Mouse (Mus musculus) kidney, adult 2 months (tissue): ENCODE results near the gene Stxbp3. TPM values are rescaled to one million over a fixed set of nuclear protein-coding genes. Genes with fewer than 3 reads are reported as not detected.

ENCODE experiments used
- DNase-seq: peaks from one replicate; pipeline ENCODE4 v3.0.0; 2021
- H3K27ac ChIP-seq: fragments of 200-500 bp; 2 replicates; pipeline ENCODE4 v1.5.1; 2012; ENCODE audit warnings: low read depth, low read length, control low read depth, inconsistent platforms; ENCODE audit not compliant: insufficient read depth
- H3K27me3 ChIP-seq: fragments of 200-500 bp; replicated peaks from 2 replicates; pipeline ENCODE4 v1.6.1; 2012; ENCODE audit warnings: mild to moderate bottlenecking, moderate library complexity, low read length, inconsistent platforms; ENCODE audit not compliant: control insufficient read depth, insufficient read depth
- H3K36me3 ChIP-seq: fragments of 200-500 bp; 2 replicates; pipeline ENCODE4 v1.6.1; 2012; ENCODE audit warnings: mild to moderate bottlenecking, moderate library complexity, low read length, inconsistent platforms; ENCODE audit not compliant: control insufficient read depth, insufficient read depth
- H3K4me1 ChIP-seq: fragments of 200-500 bp; 2 replicates; pipeline ENCODE4 v1.6.1; 2011; ENCODE audit warnings: low read length; ENCODE audit not compliant: control insufficient read depth, insufficient read depth
- H3K4me3 ChIP-seq: fragments of 200-500 bp; 2 replicates; pipeline ENCODE4 v1.5.1; 2011; ENCODE audit warnings: mild to moderate bottlenecking, low read depth, low read length, control low read depth; ENCODE audit not compliant: insufficient read depth
- CTCF ChIP-seq: fragments of 200-500 bp; conservative IDR thresholded peaks from 2 replicates; pipeline ENCODE4 v1.5.1; 2011; ENCODE audit warnings: low read depth, mild to moderate bottlenecking, control low read depth, low read length, moderate library complexity, mixed read lengths; ENCODE audit not compliant: insufficient read depth, insufficient read length
- POLR2A ChIP-seq: fragments of 200-500 bp; IDR thresholded peaks from one replicate; pipeline ENCODE4 v1.6.1; 2011; ENCODE audit warnings: low read depth, low read length, control low read depth
- WGBS: fragments of 180-500 bp; shearing (Covaris S2); methylation state at CpG from one replicate; pipeline ENCODE4 v1.1.7; 2018; 5-methylcytosine and 5-hydroxymethylcytosine counted together
- polyA plus RNA-seq: library from polyadenylated mRNA; depleted of rRNA; stranded (reverse); fragments of >200 nt; gene quantifications from 2 replicates; pipeline ENCODE4 v1.2.3, GENCODE M21; 2012; rRNA removed

The Stxbp3 gene
- polyA plus RNA-seq, 1 experiment = 14.4 TPM

- H3K4me3 ChIP-seq = no peak overlapping the region
- WGBS = 64% methylated on average over 6 of the region's 6 CpGs
- no peaks in the 10 kb centered on the region for H3K36me3 ChIP-seq
- no peak overlapping the region for H3K27ac ChIP-seq
- no peaks in the 10 kb centered on the region for H3K4me1 ChIP-seq
- no peak for DNase-seq
- TF ChIP-seq POLR2A (no peak), CTCF (no peak)
- no peaks in the 10 kb centered on the region for H3K27me3 ChIP-seq
Measured at GRCm38 (mm10) chr3:108751061-108751460, 89.3 kb downstream of the Stxbp3 start.

GRCm38 (mm10) chr3:108744060-108744459 is 96.3 kb downstream of the Stxbp3 start:
- Histone ChIP-seq H3K27me3 (no peaks in the 10 kb centered on the region), H3K4me3 (no peak overlapping the region), H3K36me3 (no peaks in the 10 kb centered on the region), H3K27ac (no peak overlapping the region), H3K4me1 (no peaks in the 10 kb centered on the region)
- DNase-seq = no peak
- 68% methylated on average over 4 of the region's 4 CpGs for WGBS
- no peak for TF ChIP-seq POLR2A
- TF ChIP-seq CTCF = no peak

Other genes starting within 250 kb of the Stxbp3 start
- 5.6 TPM in 2 replicates for gene Wdr47, start 249.2 kb downstream of the Stxbp3 start, polyA plus RNA-seq
- 43.5 and 50.5 TPM in 2 replicates for gene Clcc1, start 186.6 kb downstream of the Stxbp3 start, polyA plus RNA-seq
- 1.6 and 1.8 TPM in 2 replicates for gene Gpsm2, start 118.2 kb downstream of the Stxbp3 start, polyA plus RNA-seq
- gene Aknad1, start 100.9 kb downstream of the Stxbp3 start, polyA plus RNA-seq = not detected in 2 replicates
- 0.23 and 0.25 TPM in 2 replicates for gene Fndc7, start 49.5 kb upstream of the Stxbp3 start, polyA plus RNA-seq
- gene Prpf38b, start 71.2 kb upstream of the Stxbp3 start, polyA plus RNA-seq = 19.7 and 31.5 TPM in 2 replicates
- 0.06 TPM in 1 of 2 replicates, not detected in the other for gene Henmt1, start 99.3 kb upstream of the Stxbp3 start, polyA plus RNA-seq
- 0.31 and 0.38 TPM in 2 replicates for gene Gm9857, start 99.9 kb upstream of the Stxbp3 start, polyA plus RNA-seq
- 6.1 and 7.8 TPM in 2 replicates for gene Fam102b, start 187.1 kb upstream of the Stxbp3 start, polyA plus RNA-seq
- gene Slc25a54, start 239.9 kb upstream of the Stxbp3 start, polyA plus RNA-seq = not detected in 2 replicates